Mouse (Mus musculus) forebrain, embryonic 13.5 days (tissue): ENCODE data around the gene Robo1. TPM values are rescaled to one million over a fixed set of nuclear protein-coding genes. Genes with fewer than 3 reads are reported as not detected.
A peak's percentile ranks its signal among the peaks of the same experiment; 100 is the strongest.

Experiments
- ATAC-seq: fragments of 200-750 bp; cut with Nextera tagmentation; 2 replicates; pipeline ENCODE4 v1.8.0; 2017
- H3K27ac ChIP-seq: fragments of 300-500 bp; sonication (generic); 2 replicates; pipeline ENCODE4 v1.5.1; 2015; ENCODE audit warnings: inconsistent platforms, mild to moderate bottlenecking, moderate library complexity
- H3K27me3 ChIP-seq: fragments of 300-500 bp; sonication (generic); 2 replicates; pipeline ENCODE4 v1.6.1; 2015; ENCODE audit warnings: mild to moderate bottlenecking, inconsistent platforms
- H3K36me3 ChIP-seq: fragments of 300-500 bp; sonication (generic); 2 replicates; pipeline ENCODE4 v1.6.1; 2015; ENCODE audit warnings: mild to moderate bottlenecking, inconsistent platforms; ENCODE audit not compliant: poor library complexity, severe bottlenecking
- H3K4me1 ChIP-seq: fragments of 300-500 bp; sonication (generic); 2 replicates; pipeline ENCODE4 v1.6.1; 2015; ENCODE audit warnings: inconsistent platforms
- H3K4me2 ChIP-seq: fragments of 300-500 bp; sonication (generic); 2 replicates; pipeline ENCODE4 v1.6.1; 2015; ENCODE audit warnings: inconsistent platforms, mild to moderate bottlenecking, moderate library complexity
- H3K4me3 ChIP-seq: fragments of 300-500 bp; sonication (generic); 2 replicates; pipeline ENCODE4 v1.5.1; 2015; ENCODE audit warnings: mild to moderate bottlenecking, inconsistent platforms
- H3K9ac ChIP-seq: fragments of 300-500 bp; sonication (generic); 2 replicates; pipeline ENCODE4 v1.6.1; 2015; ENCODE audit warnings: mild to moderate bottlenecking, inconsistent platforms
- H3K9me3 ChIP-seq: fragments of 300-500 bp; sonication (generic); replicated peaks from 2 replicates; pipeline ENCODE4 v1.6.1; 2016; ENCODE audit warnings: inconsistent platforms
- WGBS: fragments of 180-500 bp; shearing (Covaris S2); methylation state at CpG from one replicate; pipeline ENCODE4 v1.1.7; 2015; 5-methylcytosine and 5-hydroxymethylcytosine counted together
- polyA plus RNA-seq: library from polyadenylated mRNA; unstranded; fragments of >200 nt; fragmentation: Nextera tagmentation; extraction: Ambion mirVana; gene quantifications from 2 replicates; pipeline ENCODE4 v1.2.1, GENCODE M21; 2015

Robo1 gene
- polyA plus RNA-seq, 1 experiment from 2014 or later: 36.9 TPM

GRCm38 (mm10) chr16:72786079-72786478 is 478.0 kb downstream of the Robo1 start:
- H3K9me3 ChIP-seq: no peaks in the 10 kb centered on the region
- no peak overlapping the region for H3K9ac ChIP-seq
- 0 out of 2 replicates have a peak, but pooled peaks cover 7% of the 10 kb centered on the region for H3K4me1 ChIP-seq
- no peak overlapping the region for H3K4me3 ChIP-seq
- H3K27ac ChIP-seq: no peak overlapping the region
- WGBS: 90% methylated on average over 6 of the region's 6 CpGs
- no peaks in the 10 kb centered on the region for H3K36me3 ChIP-seq
- H3K4me2 ChIP-seq: no peak overlapping the region
- no peaks in the 10 kb centered on the region for H3K27me3 ChIP-seq
- ATAC-seq: no peak

- Histone ChIP-seq H3K9me3 (no peaks in the 10 kb centered on the region), H3K9ac (no peak overlapping the region), H3K4me3 (no peak overlapping the region), H3K27ac (no peak overlapping the region), H3K4me1 (0 out of 2 replicates have a peak, but pooled peaks cover 7% of the 10 kb centered on the region), H3K27me3 (no peaks in the 10 kb centered on the region), H3K4me2 (no peak overlapping the region), H3K36me3 (no peaks in the 10 kb centered on the region)
- WGBS: 54% methylated on average over 5 of the region's 5 CpGs
- ATAC-seq: no peak
These were observed 478.5 kb downstream of the Robo1 start for GRCm38 (mm10) chr16:72786636-72787035.

GRCm38 (mm10) chr16:72788017-72788416 is 479.9 kb downstream of the Robo1 start:
- H3K9ac ChIP-seq: no peak overlapping the region
- 0 out of 2 replicates have a peak, but pooled peaks cover 2% of the 10 kb centered on the region for H3K4me1 ChIP-seq
- no peaks in the 10 kb centered on the region for H3K9me3 ChIP-seq
- H3K4me3 ChIP-seq: no peak overlapping the region
- 5% methylated on average over 7 of the region's 7 CpGs for WGBS
- H3K4me2 ChIP-seq: no peak overlapping the region
- no peaks in the 10 kb centered on the region for H3K36me3 ChIP-seq
- H3K27me3 ChIP-seq: no peaks in the 10 kb centered on the region
- ATAC-seq: no peak
- H3K27ac ChIP-seq: no peak overlapping the region

- H3K4me1 ChIP-seq: 0 out of 2 replicates have a peak, but pooled peaks cover 10% of the 10 kb centered on the region
- ATAC-seq: no peak
- H3K9ac ChIP-seq: no peak overlapping the region
- no peaks in the 10 kb centered on the region for H3K9me3 ChIP-seq
- no peak overlapping the region for H3K27ac ChIP-seq
- H3K4me3 ChIP-seq: no peak overlapping the region
- no peak overlapping the region for H3K4me2 ChIP-seq
- no peaks in the 10 kb centered on the region for H3K36me3 ChIP-seq
- no peaks in the 10 kb centered on the region for H3K27me3 ChIP-seq
- WGBS: 87% methylated on average over 9 of the region's 9 CpGs
These were observed 483.1 kb downstream of the Robo1 start for GRCm38 (mm10) chr16:72791181-72791705.

GRCm38 (mm10) chr16:72794692-72795378 is 486.7 kb downstream of the Robo1 start:
- peak; percentile 60; the same call in 1 of the 2 replicates for ATAC-seq

GRCm38 (mm10) chr16:72795379-72795712 is 487.2 kb downstream of the Robo1 start:
- peak; percentile 29; the same call in 1 of the 2 replicates for ATAC-seq
- no peak overlapping the region for H3K9ac ChIP-seq
- H3K4me3 ChIP-seq: no peak overlapping the region
- 0 out of 2 replicates have a peak, but pooled peaks cover 9% of the 10 kb centered on the region for H3K4me1 ChIP-seq
- H3K27me3 ChIP-seq: no peaks in the 10 kb centered on the region
- H3K9me3 ChIP-seq: no peaks in the 10 kb centered on the region
- WGBS: 82% methylated on average over 1 of the region's 1 CpGs
- H3K36me3 ChIP-seq: no peaks in the 10 kb centered on the region
- no peak overlapping the region for H3K27ac ChIP-seq
- no peak overlapping the region for H3K4me2 ChIP-seq

More at GRCm38 (mm10) chr16:72794692-72795378, 486.7 kb downstream of the Robo1 start:
- Histone ChIP-seq H3K36me3 (no peaks in the 10 kb centered on the region), H3K4me1 (0 out of 2 replicates have a peak, but pooled peaks cover 9% of the 10 kb centered on the region), H3K27me3 (no peaks in the 10 kb centered on the region), H3K9ac (no peak overlapping the region), H3K9me3 (no peaks in the 10 kb centered on the region), H3K4me2 (no peak overlapping the region), H3K4me3 (no peak overlapping the region), H3K27ac (no peak overlapping the region)
- 62% methylated on average over 6 of the region's 6 CpGs for WGBS

GRCm38 (mm10) chr16:72798405-72798949 is 490.4 kb downstream of the Robo1 start:
- Histone ChIP-seq H3K9me3 (no peaks in the 10 kb centered on the region), H3K4me2 (no peak overlapping the region), H3K27me3 (no peaks in the 10 kb centered on the region), H3K4me1 (0 out of 2 replicates have a peak, but pooled peaks cover 9% of the 10 kb centered on the region), H3K36me3 (no peaks in the 10 kb centered on the region), H3K9ac (no peak overlapping the region), H3K4me3 (no peak overlapping the region), H3K27ac (no peak overlapping the region)
- 90% methylated on average over 12 of the region's 12 CpGs for WGBS
- no peak for ATAC-seq

GRCm38 (mm10) chr16:72800121-72800749 is 492.1 kb downstream of the Robo1 start:
- Histone ChIP-seq H3K4me2 (no peak overlapping the region), H3K9ac (no peak overlapping the region), H3K4me1 (0 out of 2 replicates have a peak, but pooled peaks cover 9% of the 10 kb centered on the region), H3K36me3 (no peaks in the 10 kb centered on the region), H3K27ac (0 out of 2 replicates have a peak overlapping the region, but pooled peaks have one; percentile 19), H3K27me3 (no peaks in the 10 kb centered on the region), H3K4me3 (no peak overlapping the region), H3K9me3 (no peaks in the 10 kb centered on the region)
- no peak for ATAC-seq
- 72% methylated on average over 15 of the region's 15 CpGs for WGBS

- Histone ChIP-seq H3K9me3 (no peaks in the 10 kb centered on the region), H3K4me2 (no peak overlapping the region), H3K36me3 (no peaks in the 10 kb centered on the region), H3K27ac (no peak overlapping the region), H3K9ac (no peak overlapping the region), H3K4me3 (no peak overlapping the region), H3K27me3 (no peaks in the 10 kb centered on the region), H3K4me1 (0 out of 2 replicates have a peak, but pooled peaks cover 6% of the 10 kb centered on the region)
- peak; percentile 2; the same call in 1 of the 2 replicates for ATAC-seq
- 89% methylated on average over 6 of the region's 6 CpGs for WGBS
These were observed 492.7 kb downstream of the Robo1 start for GRCm38 (mm10) chr16:72800788-72801187.

GRCm38 (mm10) chr16:72808351-72808750 is 500.2 kb downstream of the Robo1 start:
- H3K27ac ChIP-seq: no peak overlapping the region
- no peaks in the 10 kb centered on the region for H3K27me3 ChIP-seq
- no peak overlapping the region for H3K4me3 ChIP-seq
- ATAC-seq: no peak
- no peak overlapping the region for H3K4me2 ChIP-seq
- 75% methylated on average over 10 of the region's 10 CpGs for WGBS
- H3K9me3 ChIP-seq: no peaks in the 10 kb centered on the region
- H3K9ac ChIP-seq: no peak overlapping the region
- no peaks in the 10 kb centered on the region for H3K36me3 ChIP-seq
- H3K4me1 ChIP-seq: peaks cover 17% of the 10 kb centered on the region; the same call in 1 of the 2 replicates

- Histone ChIP-seq H3K27me3 (no peaks in the 10 kb centered on the region), H3K9ac (no peak overlapping the region), H3K9me3 (no peaks in the 10 kb centered on the region), H3K4me2 (no peak overlapping the region), H3K36me3 (no peaks in the 10 kb centered on the region), H3K4me3 (no peak overlapping the region), H3K4me1 (peaks cover 17% of the 10 kb centered on the region; the same call in 1 of the 2 replicates), H3K27ac (peak overlapping the region; percentile 37; the same call in 1 of the 2 replicates)
- ATAC-seq: peak; percentile 80; the same call in 1 of the 2 replicates
- WGBS: 34% methylated on average over 3 of the region's 3 CpGs
These were observed 502.8 kb downstream of the Robo1 start for GRCm38 (mm10) chr16:72810942-72811341.

GRCm38 (mm10) chr16:72811494-72811893 is 503.4 kb downstream of the Robo1 start:
- Histone ChIP-seq H3K27me3 (no peaks in the 10 kb centered on the region), H3K9me3 (no peaks in the 10 kb centered on the region), H3K27ac (no peak overlapping the region), H3K9ac (no peak overlapping the region), H3K36me3 (no peaks in the 10 kb centered on the region), H3K4me1 (peaks cover 17% of the 10 kb centered on the region; the same call in 1 of the 2 replicates), H3K4me3 (no peak overlapping the region), H3K4me2 (no peak overlapping the region)
- 0 out of 2 replicates have a peak, but pooled peaks have one; percentile 11 for ATAC-seq
- 20% methylated on average over 5 of the region's 5 CpGs for WGBS
